Mouse (Mus musculus) ovary, adult 2 months (tissue): ENCODE results near the gene March2. TPM values are rescaled to one million over a fixed set of nuclear protein-coding genes. Genes with fewer than 3 reads are reported as not detected.

ENCODE experiments used
- polyA plus RNA-seq: library from polyadenylated mRNA; depleted of rRNA; stranded (reverse); fragments of >200 nt; gene quantifications from 2 replicates; pipeline ENCODE4 v1.2.3, GENCODE M21; 2012; rRNA removed

The March2 gene
- 93.6 and 111 TPM in 2 replicates for polyA plus RNA-seq

GRCm38 (mm10) chr17:33718384-33718881 lies at the start of gene March2:
Gene March2, minus strand, starts transcription at chr17:33718670.

GRCm38 (mm10) chr17:33760255-33761165 lies 42.0 kb upstream of the March2 start, which contains the start of gene Rab11b:
Gene Rab11b, minus strand, starts transcription at chr17:33760530.

GRCm38 (mm10) chr17:33686760-33687159 lies 31.7 kb downstream of the March2 start, which contains the start of gene Hnrnpm:
Gene Hnrnpm, minus strand, starts transcription at chr17:33686860.

GRCm38 (mm10) chr17:33637516-33638276 lies 80.8 kb downstream of the March2 start, which contains the start of gene Pram1:
Gene Pram1, plus strand, starts transcription at chr17:33638056.

Other genes with a start within 250 kb of the March2 start
- gene Adamts10, start 194.5 kb downstream of the March2 start, polyA plus RNA-seq = 249 and 256 TPM in 2 replicates
- gene Myo1f, start 163.0 kb downstream of the March2 start, polyA plus RNA-seq = 5.1 and 5.2 TPM in 2 replicates
- 68.7 and 113 TPM in 2 replicates for gene Zfp414, start 89.6 kb downstream of the March2 start, polyA plus RNA-seq
- 1.1 and 1.4 TPM in 2 replicates for gene Pram1, start 80.6 kb downstream of the March2 start, polyA plus RNA-seq
- 145 and 173 TPM in 2 replicates for gene Hnrnpm, start 31.8 kb downstream of the March2 start, polyA plus RNA-seq
- 589 and 629 TPM in 2 replicates for gene Rab11b, start 41.9 kb upstream of the March2 start, polyA plus RNA-seq
- 133 and 185 TPM in 2 replicates for gene Angptl4, start 63.2 kb upstream of the March2 start, polyA plus RNA-seq
- 193 and 200 TPM in 2 replicates for gene Kank3, start 91.8 kb upstream of the March2 start, polyA plus RNA-seq
- gene Rps28, start 105.9 kb upstream of the March2 start, polyA plus RNA-seq = 1,023 and 1,245 TPM in 2 replicates
- 549 and 689 TPM in 2 replicates for gene Ndufa7, start 105.9 kb upstream of the March2 start, polyA plus RNA-seq
- 124 and 183 TPM in 2 replicates for gene Cd320, start 124.4 kb upstream of the March2 start, polyA plus RNA-seq
- not detected in 2 replicates for gene Gm7029, start 155.2 kb upstream of the March2 start, polyA plus RNA-seq
- 12.1 and 15.3 TPM in 2 replicates for gene Kifc1, start 172.0 kb upstream of the March2 start, polyA plus RNA-seq
- 0.43 TPM in 1 of 2 replicates, not detected in the other for gene Platr17, start 186.5 kb upstream of the March2 start, polyA plus RNA-seq
- 53.9 and 59.5 TPM in 2 replicates for gene Daxx, start 190.7 kb upstream of the March2 start, polyA plus RNA-seq
- gene Tapbp, start 197.2 kb upstream of the March2 start, polyA plus RNA-seq = 189 and 212 TPM in 2 replicates
- gene Zbtb22, start 197.2 kb upstream of the March2 start, polyA plus RNA-seq = 105 and 109 TPM in 2 replicates
- gene Rgl2, start 210.9 kb upstream of the March2 start, polyA plus RNA-seq = 212 and 227 TPM in 2 replicates
- 18.3 and 18.5 TPM in 2 replicates for gene Pfdn6, start 221.7 kb upstream of the March2 start, polyA plus RNA-seq
- 26.7 and 33.0 TPM in 2 replicates for gene Wdr46, start 222.0 kb upstream of the March2 start, polyA plus RNA-seq
- 13.9 and 15.3 TPM in 2 replicates for gene B3galt4, start 232.8 kb upstream of the March2 start, polyA plus RNA-seq
- 65.4 and 80.8 TPM in 2 replicates for gene Vps52, start 237.1 kb upstream of the March2 start, polyA plus RNA-seq
- 733 and 1,224 TPM in 2 replicates for gene Rps18, start 237.3 kb upstream of the March2 start, polyA plus RNA-seq